Mouse (Mus musculus) CH12F3 (cell line): ENCODE results near the gene Gm9887.
"Not testable (repeated sequence)": the region's sequence is repeated elsewhere in the genome, so short reads cannot be mapped to it uniquely, and the experiment has no call there.

Experiments
- in situ Hi-C: fragments of 300-500 bp; cut with MboI; formaldehyde crosslinking; loops from 2 replicates; pipeline ENCODE4 v1.14.3; 2020; ENCODE audit warnings: low sequenced_read_pairs

Gm9887 gene

GRCm38 (mm10) chr12:69386281-69386732 is 14.0 kb upstream of the Gm9887 start:
- in situ Hi-C loops: not testable (repeated sequence)

DNA sequence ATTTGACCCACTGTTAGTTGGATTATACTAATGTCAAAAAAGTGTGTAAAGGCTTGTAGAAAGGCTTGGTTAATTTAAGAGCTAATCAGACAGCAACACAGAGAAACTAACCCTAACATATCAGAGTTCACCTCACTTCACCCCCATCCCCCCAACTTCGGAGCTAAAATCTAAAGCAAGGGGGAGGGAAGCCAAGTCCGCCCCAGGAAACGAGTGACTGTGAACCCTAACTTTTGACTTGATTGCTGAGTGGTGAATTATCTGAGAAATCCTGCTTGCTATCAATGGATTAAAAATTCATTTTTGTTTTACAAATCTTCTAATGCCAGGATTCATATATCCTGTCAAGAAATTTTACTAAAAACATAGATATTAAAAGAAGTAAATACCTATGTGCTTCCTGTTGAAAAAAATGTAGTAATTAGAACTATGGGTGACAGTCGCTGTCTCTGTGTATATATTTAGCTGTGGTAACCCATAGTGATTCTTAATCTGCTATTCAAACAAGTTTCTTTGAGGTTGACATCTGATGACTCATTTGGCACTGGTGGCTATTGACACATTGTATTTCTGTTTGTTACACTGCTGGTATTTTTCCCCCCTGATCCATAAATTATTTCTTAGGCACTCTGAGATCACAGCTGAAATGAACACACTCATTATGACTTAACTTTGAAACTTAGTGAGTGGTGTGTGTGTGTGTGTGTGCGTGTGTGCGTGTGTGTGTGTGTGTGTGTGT is 13.5 kb upstream of the Gm9887 start:
- in situ Hi-C loops: no loop called here

DNA sequence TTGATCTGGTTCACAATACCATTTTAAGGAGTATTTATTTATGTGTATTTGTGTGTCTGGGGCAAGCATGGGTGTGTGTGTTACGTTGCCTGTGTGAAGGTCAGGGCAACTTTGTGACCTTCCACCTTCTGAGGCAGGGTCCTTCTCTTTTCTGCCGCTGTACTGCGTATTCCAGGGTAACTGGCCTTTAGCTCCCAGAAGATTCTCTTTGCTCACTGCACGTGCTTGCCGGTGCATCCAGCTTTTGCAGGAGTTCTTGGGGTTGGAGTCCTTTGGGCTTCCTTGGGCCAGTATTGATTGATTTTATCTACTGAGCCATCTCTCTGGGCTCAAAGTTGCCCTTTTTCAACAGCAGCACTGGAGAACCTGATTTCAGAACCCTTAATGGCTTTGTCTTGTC is 12.3 kb upstream of the Gm9887 start:
- in situ Hi-C loops: no loop called here

GRCm38 (mm10) chr12:69382880-69383279 is 10.6 kb upstream of the Gm9887 start:
- in situ Hi-C loops: no loop called here

DNA sequence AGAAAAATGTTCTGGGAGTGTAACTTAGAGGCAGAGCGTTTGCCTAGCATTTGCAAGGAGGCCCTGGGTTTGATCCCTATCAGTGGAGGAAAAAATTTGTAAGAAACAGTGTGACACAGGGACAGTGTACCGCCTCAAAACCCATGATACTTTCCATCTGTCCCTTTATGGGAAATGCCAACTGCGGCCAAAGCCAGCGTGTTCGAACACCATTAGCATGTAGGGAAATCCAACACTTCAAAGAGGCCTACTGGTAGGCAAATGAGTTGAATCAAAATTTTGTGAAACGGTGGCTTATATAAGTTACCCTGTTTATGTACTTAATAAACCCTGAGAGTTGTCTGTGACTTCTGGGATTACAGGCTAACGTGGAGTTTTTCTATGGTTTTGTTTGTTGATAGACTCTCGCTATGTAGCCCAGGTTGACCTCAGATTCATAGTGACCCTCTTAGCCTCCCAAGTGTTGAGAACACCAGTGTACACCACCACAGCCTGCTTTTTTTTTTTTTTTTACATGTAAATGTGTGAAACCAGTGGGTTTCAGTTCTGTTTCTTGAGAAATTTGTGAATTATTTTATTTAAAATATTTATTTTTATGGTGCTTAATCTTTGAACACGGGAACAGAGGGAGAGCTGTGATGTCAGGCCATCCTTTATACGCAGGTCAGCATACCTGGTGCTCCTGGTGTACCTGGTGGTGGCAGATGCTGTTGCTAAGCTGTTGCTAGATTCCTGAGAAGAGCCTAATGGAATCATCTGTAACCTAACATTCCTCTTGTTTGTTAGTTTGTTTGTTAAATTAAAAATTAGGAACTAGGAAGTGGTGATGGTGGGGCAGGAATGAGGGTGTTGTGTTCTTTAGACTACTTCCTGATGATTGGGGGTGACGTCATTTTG is 6.5 kb upstream of the Gm9887 start:
- in situ Hi-C loops: no loop called here

- in situ Hi-C loops: not testable (repeated sequence)
These were observed 5.4 kb upstream of the Gm9887 start for GRCm38 (mm10) chr12:69377636-69378035.

DNA sequence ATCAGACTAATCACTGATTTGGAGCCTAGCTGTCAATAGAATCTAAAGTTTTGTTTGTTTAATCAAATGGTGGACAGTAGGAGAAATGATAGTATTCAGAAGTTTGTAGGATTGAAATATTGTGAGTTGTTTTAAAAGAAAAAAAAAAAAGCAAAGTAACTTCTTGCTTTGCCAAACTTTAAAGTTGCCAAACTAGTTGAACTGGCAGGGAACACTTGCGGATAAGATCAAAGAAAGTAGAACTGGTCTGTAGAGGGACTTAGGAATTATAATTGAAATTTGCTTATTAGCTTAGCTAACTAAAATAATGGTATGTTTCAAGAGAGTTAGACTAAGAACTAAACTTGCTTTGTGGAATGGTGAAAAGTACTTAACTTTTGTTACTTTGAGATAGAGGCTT is 4.9 kb upstream of the Gm9887 start:
- in situ Hi-C loops: no loop called here

- in situ Hi-C loops: no loop called here
These were observed 3.9 kb upstream of the Gm9887 start for GRCm38 (mm10) chr12:69376132-69376531.

- in situ Hi-C loops: loop anchor here (25.0 kb wide), 2 partner anchors 213 to 313 kb away; partner anchors contain the start of genes Sos2 and Vcpkmt
These were observed 1.9 kb upstream of the Gm9887 start for GRCm38 (mm10) chr12:69373850-69374766.

DNA sequence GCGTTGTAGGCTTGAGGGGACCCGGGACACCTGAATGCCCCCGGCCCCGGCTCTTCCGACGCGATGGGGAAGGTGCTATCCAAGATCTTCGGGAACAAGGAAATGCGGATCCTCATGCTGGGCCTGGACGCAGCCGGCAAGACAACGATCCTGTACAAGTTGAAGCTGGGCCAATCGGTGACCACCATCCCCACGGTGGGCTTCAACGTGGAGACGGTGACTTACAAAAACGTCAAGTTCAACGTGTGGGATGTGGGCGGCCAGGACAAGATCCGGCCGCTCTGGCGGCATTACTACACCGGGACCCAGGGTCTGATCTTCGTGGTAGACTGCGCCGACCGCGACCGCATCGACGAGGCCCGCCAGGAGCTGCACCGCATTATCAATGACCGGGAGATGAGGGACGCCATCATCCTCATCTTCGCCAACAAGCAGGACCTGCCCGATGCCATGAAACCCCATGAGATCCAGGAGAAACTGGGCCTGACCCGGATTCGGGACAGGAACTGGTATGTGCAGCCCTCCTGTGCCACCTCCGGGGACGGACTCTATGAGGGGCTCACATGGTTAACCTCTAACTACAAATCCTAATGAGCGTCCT is 573 bp upstream of the Gm9887 start:
- in situ Hi-C loops: loop anchor here (25.0 kb wide), 2 partner anchors 214 to 314 kb away; partner anchors contain the start of genes Sos2 and Vcpkmt

GRCm38 (mm10) chr12:69371421-69371853 is 821 bp downstream of the Gm9887 start:
- in situ Hi-C loops: loop anchor here (25.0 kb wide), 2 partner anchors 216 to 316 kb away; partner anchors contain the start of genes Sos2 and Vcpkmt

GRCm38 (mm10) chr12:69370936-69371335 is 1.3 kb downstream of the Gm9887 start:
- in situ Hi-C loops: loop anchor here (25.0 kb wide), 2 partner anchors 216 to 316 kb away; partner anchors contain the start of genes Sos2 and Vcpkmt

- in situ Hi-C loops: loop anchor here (25.0 kb wide), 2 partner anchors 220 to 320 kb away; partner anchors contain the start of genes Sos2 and Vcpkmt
These were observed 4.7 kb downstream of the Gm9887 start for GRCm38 (mm10) chr12:69367557-69367956.

GRCm38 (mm10) chr12:69366424-69366823 is 5.8 kb downstream of the Gm9887 start:
- in situ Hi-C loops: loop anchor here (25.0 kb wide), 2 partner anchors 221 to 321 kb away; partner anchors contain the start of genes Sos2 and Vcpkmt

DNA sequence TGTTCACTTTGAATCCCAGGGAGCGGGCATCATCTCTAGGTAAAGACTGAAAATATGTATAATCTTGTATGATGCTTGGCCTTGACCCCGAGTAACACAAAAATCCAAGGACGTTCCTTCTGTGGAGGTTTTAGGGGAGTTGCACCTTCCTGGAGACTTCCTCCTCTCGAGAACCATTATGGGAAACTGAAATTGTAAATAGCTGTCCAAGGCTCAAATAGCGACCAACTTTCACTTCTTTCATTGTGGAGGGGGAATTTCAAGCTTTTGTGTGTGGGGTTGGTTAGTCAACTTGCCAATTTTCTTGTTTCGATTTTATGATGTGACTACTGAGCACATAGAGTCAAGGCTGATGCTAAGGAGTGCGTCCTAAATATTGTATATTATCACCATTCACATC is 6.5 kb downstream of the Gm9887 start:
- in situ Hi-C loops: loop anchor here (25.0 kb wide), 2 partner anchors 222 to 322 kb away; partner anchors contain the start of genes Sos2 and Vcpkmt

- in situ Hi-C loops: loop anchor here (25.0 kb wide), 2 partner anchors 223 to 323 kb away; partner anchors contain the start of genes Sos2 and Vcpkmt
These were observed 8.1 kb downstream of the Gm9887 start for GRCm38 (mm10) chr12:69363899-69364762.

- in situ Hi-C loops: loop anchor here (25.0 kb wide), 2 partner anchors 224 to 324 kb away; partner anchors contain the start of genes Sos2 and Vcpkmt
These were observed 9.1 kb downstream of the Gm9887 start for GRCm38 (mm10) chr12:69363110-69363509.

GRCm38 (mm10) chr12:69362388-69362787 is 9.9 kb downstream of the Gm9887 start:
- in situ Hi-C loops: loop anchor here (25.0 kb wide), 2 partner anchors 225 to 325 kb away; partner anchors contain the start of genes Sos2 and Vcpkmt
